8 mouse cellular contexts compared by ENCODE assay signal in genomic region chr6:86820690-86821089, GRCm38 (mm10). TPM values are rescaled to one million over a fixed set of nuclear protein-coding genes. Genes with fewer than 3 reads are reported as not detected.
DNase-seq lines count a peak whose midpoint lies in the region; ATAC-seq and TF ChIP-seq lines count a peak whose summit lies in the region.
"Had no signal": no experiment of that assay in that cellular context is flagged by ENCODE, and none has a peak within 500 bp of the region (broad histone marks: within the 10 kb centered on the region; RNA-seq: fewer than 3 reads in every experiment).

No protein-coding gene starts in this region.

- H3K27ac ChIP-seq in liver, adult 2 months (replicated peaks; ENCODE audit: insufficient read depth, low read depth, low read length), result no peak overlapping the region
- no peak overlapping the region for H3K27ac ChIP-seq in liver, embryonic 12.5 days

- H3K4me2 ChIP-seq in liver, embryonic 12.5 days, result no peak overlapping the region

- H3K9me3 ChIP-seq in liver, embryonic 12.5 days (replicated peaks), result no peaks in the 10 kb centered on the region

- H3K4me3 ChIP-seq in liver, adult 2 months (ENCODE audit: insufficient read depth, low read depth, low read length), result no peak overlapping the region
- no peak overlapping the region for H3K4me3 ChIP-seq in liver, embryonic 12.5 days

- 70% methylated on average over 7 of the region's 7 CpGs for WGBS in liver, adult 2 months
- 45% methylated on average over 7 of the region's 7 CpGs for whole genome bisulfite sequencing in liver, embryonic 12.5 days (ENCODE audit: insufficient replicate concordance)

- H3K9ac ChIP-seq in liver, adult 2 months (ENCODE audit: low read depth, low read length), result no peak overlapping the region
- no peak overlapping the region for H3K9ac ChIP-seq in liver, embryonic 12.5 days

- no peaks in the 10 kb centered on the region for H3K79me2 ChIP-seq in liver, adult 2 months (ENCODE audit: control insufficient read depth, insufficient read depth, low read length)

- H3K27me3 ChIP-seq in liver, adult 2 months (ENCODE audit: control insufficient read depth, insufficient read depth, low read length), result no peaks in the 10 kb centered on the region
- H3K27me3 ChIP-seq in liver, embryonic 12.5 days (replicated peaks), result peaks cover 28% of the 10 kb centered on the region

- peaks cover 3% of the 10 kb centered on the region; the same call in 1 of the 2 replicates for H3K4me1 ChIP-seq in liver, adult 2 months (ENCODE audit: control insufficient read depth, insufficient read depth, low read length)
- H3K4me1 ChIP-seq in liver, embryonic 12.5 days, result peaks cover 12% of the 10 kb centered on the region

- H3K36me3 ChIP-seq in liver, adult 2 months (ENCODE audit: control insufficient read depth, insufficient read depth, low read length), result no peaks in the 10 kb centered on the region
- no peaks in the 10 kb centered on the region for H3K36me3 ChIP-seq in liver, embryonic 12.5 days

- no peak for ATAC-seq in liver, embryonic 12.5 days
- 0 out of 4 replicates have a peak, but pooled peaks have one; percentile 19 to 35 for ATAC-seq in hematopoietic stem cell, adult 5-6 weeks (replicated peaks in 1 of 2; ENCODE audit: insufficient read depth in 1 of 2, low FRiP score in 2 of 2, low TSS enrichment in 1 of 2, low read depth in 1 of 2, poor library complexity in 2 of 2, severe bottlenecking in 2 of 2)

- no peak for TF ChIP-seq POLR2A in liver, adult 2 months (IDR thresholded peaks at IDR 0.05; ENCODE audit: extremely low read depth, insufficient read depth, low read length)

- TF ChIP-seq CTCF in liver, adult 2 months (IDR thresholded peaks at IDR 0.05; ENCODE audit: low read depth, low read length), result peak; percentile 43; the same call in 1 of the 2 replicates

- peak; percentile 12 for DNase-seq in liver, adult 2 months (ENCODE audit: extremely low read depth, low read depth, low spot score)
- peak; percentile 78 for DNase-seq in R1 (ENCODE audit: low read depth, low spot score)
- peak; percentile 22 for DNase-seq in thymus, postnatal 14 days
- no peak for DNase-seq in urinary bladder, postnatal 14 days (ENCODE audit: low spot score)
- DNase-seq in adrenal gland, postnatal 10 days, result no peak
- DNase-seq: midbrain, embryonic 14.5 days had no signal

RNA-seq across cellular contexts. Expression of gene Anxa4, which starts 27.3 kb away (rescaled TPM):
- total RNA-seq in liver, adult 2 months (2014; rRNA removed), result 49.1 and 57.6 TPM in 2 replicates
- polyA plus RNA-seq in liver, adult 2 months (2012; rRNA removed), result 31.2 and 31.7 TPM in 2 replicates
- 27.0 and 27.9 TPM in 2 replicates for polyA plus RNA-seq in liver, embryonic 12.5 days (2016; fragmentation: Nextera tagmentation; extraction: Ambion mirVana)
- 77.7 and 84.4 TPM in 2 replicates for total RNA-seq in hematopoietic stem cell, adult 5-6 weeks (2017)
- 10 to 100 TPM; 56.1 to 61.2 TPM for total RNA-seq in adrenal gland, postnatal 10 days (2021)

RNA-seq across cellular contexts. Expression of gene Aak1, which starts 28.6 kb away (rescaled TPM):
- total RNA-seq in liver, adult 2 months (2014; rRNA removed), result 2.6 and 5.8 TPM in 2 replicates
- 5.2 and 7.2 TPM in 2 replicates for polyA plus RNA-seq in liver, adult 2 months (2012; rRNA removed)
- polyA plus RNA-seq in liver, embryonic 12.5 days (2016; fragmentation: Nextera tagmentation; extraction: Ambion mirVana), result 5.8 and 9.2 TPM in 2 replicates
- 12.2 and 14.2 TPM in 2 replicates for total RNA-seq in hematopoietic stem cell, adult 5-6 weeks (2017)
- 10 to 100 TPM; 63.1 to 69.5 TPM for total RNA-seq in adrenal gland, postnatal 10 days (2021)

Comparison
In these comparisons a context has a peak if more than half of its experiments do, and no peak if none do; other contexts are left out.
1. DNase-seq: peak in liver, adult 2 months (single experiment), R1 (single experiment) and thymus, postnatal 14 days (single experiment); none in urinary bladder, postnatal 14 days (single experiment) and adrenal gland, postnatal 10 days (single experiment).